14 mouse cellular contexts compared by ENCODE assay signal in genomic region chr3:129070521-129070933, GRCm38 (mm10).
DNase-seq lines count a peak whose midpoint lies in the region; ATAC-seq and TF ChIP-seq lines count a peak whose summit lies in the region.
"Had no signal": no experiment of that assay in that cellular context is flagged by ENCODE, and none has a peak within 500 bp of the region (broad histone marks: within the 10 kb centered on the region; RNA-seq: fewer than 3 reads in every experiment).

No protein-coding gene starts in this region.

- TF ChIP-seq POLR2A in brain, embryonic 14.5 days (IDR thresholded peaks at IDR 0.05; ENCODE audit: borderline replicate concordance, extremely low read depth, insufficient read depth, insufficient read length, poor library complexity, severe bottlenecking), result no peak

- WGBS in hindbrain, embryonic 15.5 days, result 3% methylated on average over 3 of the region's 3 CpGs
- WGBS in midbrain, embryonic 16.5 days, result 2% methylated on average over 3 of the region's 3 CpGs

- DNase-seq in embryo, embryonic 11 days, result peak; percentile 21
- DNase-seq in embryo, embryonic 9.5 days (ENCODE audit: extremely low spot score), result no peak
- peak; percentile 64 for DNase-seq in brain, embryonic 14.5 days (ENCODE audit: low read depth)
- no peak for DNase-seq in adrenal gland, adult (ENCODE audit: inconsistent age in 2 of 2, low spot score in 1 of 2)
- DNase-seq in urinary bladder, postnatal 4 days (ENCODE audit: low spot score in 2 of 2), result no peak
- DNase-seq in spleen, adult 18-20 months, result no peak
- DNase-seq: cerebellum, adult 9-10 months; heart, adult 18-20 months; kidney, adult 18-20 months; kidney, postnatal 4 days; liver had no signal

- no peak for TF ChIP-seq CTCF in brain, embryonic 14.5 days (IDR thresholded peaks at IDR 0.05; ENCODE audit: borderline replicate concordance, extremely low read depth, insufficient read depth, insufficient read length)

- no peak overlapping the region for H3K4me3 ChIP-seq in hindbrain, embryonic 15.5 days
- no peak overlapping the region for H3K4me3 ChIP-seq in midbrain, embryonic 16.5 days (ENCODE audit: low read depth, low read length)

- H3K27ac ChIP-seq in hindbrain, embryonic 15.5 days (replicated peaks), result no peak overlapping the region; the same call in 1 of the 2 replicates
- H3K27ac ChIP-seq in midbrain, embryonic 16.5 days (ENCODE audit: low read length), result no peak overlapping the region

- H3K4me2 ChIP-seq in hindbrain, embryonic 15.5 days, result peak overlapping the region; percentile 23; the same call in 1 of the 2 replicates
- H3K4me2 ChIP-seq in midbrain, embryonic 16.5 days (ENCODE audit: low read length), result 0 out of 2 replicates have a peak overlapping the region, but pooled peaks have one; percentile 21

- no peak overlapping the region for H3K9ac ChIP-seq in hindbrain, embryonic 15.5 days
- H3K9ac ChIP-seq in midbrain, embryonic 16.5 days (ENCODE audit: low read depth, low read length), result no peak overlapping the region

- H3K36me3 ChIP-seq in hindbrain, embryonic 15.5 days, result no peaks in the 10 kb centered on the region
- H3K36me3 ChIP-seq in midbrain, embryonic 16.5 days (ENCODE audit: control insufficient read depth, insufficient read depth, low read length), result no peaks in the 10 kb centered on the region

- H3K4me1 ChIP-seq in hindbrain, embryonic 15.5 days (replicated peaks), result peaks cover 19% of the 10 kb centered on the region
- peaks cover 24% of the 10 kb centered on the region for H3K4me1 ChIP-seq in midbrain, embryonic 16.5 days (ENCODE audit: control insufficient read depth, insufficient read depth, low read length)

- H3K9me3 ChIP-seq in hindbrain, embryonic 15.5 days, result no peaks in the 10 kb centered on the region
- H3K9me3 ChIP-seq in midbrain, embryonic 16.5 days (replicated peaks; ENCODE audit: control insufficient read depth, low read length, poor library complexity, severe bottlenecking), result no peaks in the 10 kb centered on the region

- H3K27me3 ChIP-seq in hindbrain, embryonic 15.5 days, result no peaks in the 10 kb centered on the region
- no peaks in the 10 kb centered on the region for H3K27me3 ChIP-seq in midbrain, embryonic 16.5 days (ENCODE audit: control insufficient read depth, insufficient read depth, low read depth, low read length)

- no peak for ATAC-seq in hindbrain, embryonic 15.5 days (ENCODE audit: low FRiP score, low read depth)
- 0 out of 2 replicates have a peak, but pooled peaks have one; percentile 52 for ATAC-seq in midbrain, embryonic 16.5 days
- ATAC-seq: lung, postnatal 0 days had no signal

Comparison
In these comparisons a context has a peak if more than half of its experiments do, and no peak if none do; other contexts are left out.
1. DNase-seq: peak in embryo, embryonic 11 days (single experiment) and brain, embryonic 14.5 days (single experiment); none in embryo, embryonic 9.5 days (single experiment), adrenal gland, adult (0 of 2), urinary bladder, postnatal 4 days (0 of 2) and spleen, adult 18-20 months (0 of 2).